Mouse (Mus musculus) hindbrain, embryonic 10.5 days (tissue): ENCODE data around the gene Cdx2. TPM values are rescaled to one million over a fixed set of nuclear protein-coding genes. Genes with fewer than 3 reads are reported as not detected.

Experiments used
- DNase-seq: peaks from one replicate; pipeline ENCODE4 v3.0.0-alpha.2; 2017; ENCODE audit warnings: low spot score
- H3K27ac ChIP-seq: fragments of 300-500 bp; sonication (generic); 2 replicates; pipeline ENCODE4 v1.5.1; 2016; ENCODE audit warnings: mild to moderate bottlenecking, moderate library complexity
- H3K27me3 ChIP-seq: fragments of 300-500 bp; sonication (generic); 2 replicates; pipeline ENCODE4 v1.6.1; 2016; ENCODE audit warnings: mild to moderate bottlenecking; ENCODE audit not compliant: poor library complexity, insufficient read depth, severe bottlenecking
- H3K36me3 ChIP-seq: fragments of 300-500 bp; sonication (generic); 2 replicates; pipeline ENCODE4 v1.6.1; 2016; ENCODE audit warnings: mild to moderate bottlenecking, moderate library complexity
- H3K4me1 ChIP-seq: fragments of 300-500 bp; sonication (generic); replicated peaks from 2 replicates; pipeline ENCODE4 v1.6.1; 2016; ENCODE audit warnings: mild to moderate bottlenecking
- H3K4me3 ChIP-seq: fragments of 300-500 bp; sonication (generic); 2 replicates; pipeline ENCODE4 v1.5.1; 2016; ENCODE audit warnings: mild to moderate bottlenecking, moderate library complexity
- H3K9me3 ChIP-seq: fragments of 300-500 bp; sonication (generic); 2 replicates; pipeline ENCODE4 v1.6.1; 2016; ENCODE audit warnings: mild to moderate bottlenecking, moderate library complexity
- WGBS: fragments of 180-500 bp; shearing (Covaris S2); methylation state at CpG from one replicate; pipeline ENCODE4 v1.1.7; 2016; 5-methylcytosine and 5-hydroxymethylcytosine counted together
- polyA plus RNA-seq: library from polyadenylated mRNA; unstranded; fragments of >200 nt; fragmentation: Nextera tagmentation; extraction: Ambion mirVana; gene quantifications from 2 replicates; pipeline ENCODE4 v1.2.1, GENCODE M21; 2016

Cdx2 gene
- polyA plus RNA-seq, 1 experiment from 2014 or later, result not detected

GRCm38 (mm10) chr5:147300001-147300363, 7.1 kb downstream of the Cdx2 start:
- WGBS, result 2% methylated on average over 4 of the region's 4 CpGs
- H3K4me3 ChIP-seq, result peak overlapping the region; percentile 41

GRCm38 (mm10) chr5:147299255-147300000, 7.6 kb downstream of the Cdx2 start:
- WGBS, result under 1% methylated on average over 41 of the region's 41 CpGs
- peaks cover 100% of the 10 kb centered on the region for H3K27me3 ChIP-seq

More at GRCm38 (mm10) chr5:147300001-147300363, 7.1 kb downstream of the Cdx2 start:
- Histone ChIP-seq H3K27ac (no peak overlapping the region), H3K27me3 (peaks cover 100% of the 10 kb centered on the region), H3K4me1 (peaks cover 26% of the 10 kb centered on the region), H3K9me3 (no peaks in the 10 kb centered on the region), H3K36me3 (no peaks in the 10 kb centered on the region)
- DNase-seq, result no peak

GRCm38 (mm10) chr5:147297249-147297648, 9.8 kb downstream of the Cdx2 start:
- WGBS, result 50% methylated on average over 5 of the region's 5 CpGs
- no peak overlapping the region for H3K4me3 ChIP-seq
- 0 out of 2 replicates have a peak, but pooled peaks cover 2% of the 10 kb centered on the region for H3K9me3 ChIP-seq
- H3K27me3 ChIP-seq, result peaks cover 100% of the 10 kb centered on the region
- H3K4me1 ChIP-seq, result peaks cover 26% of the 10 kb centered on the region
- no peak overlapping the region for H3K27ac ChIP-seq
- no peaks in the 10 kb centered on the region for H3K36me3 ChIP-seq
- no peak for DNase-seq

More at GRCm38 (mm10) chr5:147299255-147300000, 7.6 kb downstream of the Cdx2 start:
- peak; percentile 77 for DNase-seq
- Histone ChIP-seq H3K4me3 (peak overlapping the region; percentile 41), H3K36me3 (no peaks in the 10 kb centered on the region), H3K9me3 (no peaks in the 10 kb centered on the region), H3K27ac (no peak overlapping the region), H3K4me1 (peaks cover 20% of the 10 kb centered on the region)

GRCm38 (mm10) chr5:147294121-147294520, 12.9 kb downstream of the Cdx2 start:
- 0 out of 2 replicates have a peak, but pooled peaks cover 2% of the 10 kb centered on the region for H3K9me3 ChIP-seq
- peaks cover 86% of the 10 kb centered on the region for H3K27me3 ChIP-seq
- H3K4me3 ChIP-seq, result no peak overlapping the region
- peak; percentile 53 for DNase-seq
- no peaks in the 10 kb centered on the region for H3K36me3 ChIP-seq
- H3K4me1 ChIP-seq, result peaks cover 11% of the 10 kb centered on the region; the same call in 1 of the 2 replicates
- H3K27ac ChIP-seq, result no peak overlapping the region
- 11% methylated on average over 20 of the region's 20 CpGs for WGBS

- Histone ChIP-seq H3K36me3 (no peaks in the 10 kb centered on the region), H3K4me1 (peaks cover 8% of the 10 kb centered on the region; the same call in 1 of the 2 replicates), H3K9me3 (0 out of 2 replicates have a peak, but pooled peaks cover 2% of the 10 kb centered on the region), H3K27me3 (peaks cover 78% of the 10 kb centered on the region), H3K27ac (no peak overlapping the region), H3K4me3 (no peak overlapping the region)
- WGBS, result 18% methylated on average over 18 of the region's 18 CpGs
- peak; percentile 89 for DNase-seq
Observed at GRCm38 (mm10) chr5:147293127-147293910, 13.8 kb downstream of the Cdx2 start.

GRCm38 (mm10) chr5:147292506-147293120, 14.5 kb downstream of the Cdx2 start:
- H3K4me1 ChIP-seq, result peaks cover 8% of the 10 kb centered on the region; the same call in 1 of the 2 replicates
- DNase-seq, result no peak
- no peaks in the 10 kb centered on the region for H3K36me3 ChIP-seq
- 0 out of 2 replicates have a peak, but pooled peaks cover 2% of the 10 kb centered on the region for H3K9me3 ChIP-seq
- H3K27me3 ChIP-seq, result peaks cover 74% of the 10 kb centered on the region
- no peak overlapping the region for H3K27ac ChIP-seq
- WGBS, result 48% methylated on average over 13 of the region's 13 CpGs
- H3K4me3 ChIP-seq, result no peak overlapping the region

- Histone ChIP-seq H3K4me1 (peaks cover 8% of the 10 kb centered on the region; the same call in 1 of the 2 replicates), H3K27ac (no peak overlapping the region), H3K36me3 (no peaks in the 10 kb centered on the region), H3K4me3 (no peak overlapping the region), H3K9me3 (0 out of 2 replicates have a peak, but pooled peaks cover 2% of the 10 kb centered on the region), H3K27me3 (peaks cover 71% of the 10 kb centered on the region)
- WGBS, result 35% methylated on average over 16 of the region's 16 CpGs
- no peak for DNase-seq
Observed at GRCm38 (mm10) chr5:147291764-147292505, 15.1 kb downstream of the Cdx2 start.

- no peak overlapping the region for H3K4me3 ChIP-seq
- H3K27me3 ChIP-seq, result peaks cover 61% of the 10 kb centered on the region
- WGBS, result 76% methylated on average over 4 of the region's 4 CpGs
- no peaks in the 10 kb centered on the region for H3K36me3 ChIP-seq
- H3K9me3 ChIP-seq, result no peaks in the 10 kb centered on the region
- H3K27ac ChIP-seq, result no peak overlapping the region
- no peak for DNase-seq
- no peaks in the 10 kb centered on the region for H3K4me1 ChIP-seq
Observed at GRCm38 (mm10) chr5:147284365-147284764, 22.7 kb downstream of the Cdx2 start.

GRCm38 (mm10) chr5:147277547-147277925, 29.5 kb downstream of the Cdx2 start:
- H3K27ac ChIP-seq, result no peak overlapping the region
- H3K27me3 ChIP-seq, result peaks cover 100% of the 10 kb centered on the region
- no peak overlapping the region for H3K4me3 ChIP-seq
- H3K9me3 ChIP-seq, result 0 out of 2 replicates have a peak, but pooled peaks cover 5% of the 10 kb centered on the region
- no peaks in the 10 kb centered on the region for H3K4me1 ChIP-seq
- DNase-seq, result no peak
- WGBS, result 0% methylated on average over 13 of the region's 13 CpGs
- H3K36me3 ChIP-seq, result no peaks in the 10 kb centered on the region

GRCm38 (mm10) chr5:147276701-147277546, 30.1 kb downstream of the Cdx2 start:
- peak; percentile 27 for DNase-seq
- H3K27ac ChIP-seq, result no peak overlapping the region
- no peak overlapping the region for H3K4me3 ChIP-seq

GRCm38 (mm10) chr5:147275761-147276160, 31.3 kb downstream of the Cdx2 start:
- H3K27ac ChIP-seq, result no peak overlapping the region
- WGBS, result 13% methylated on average over 3 of the region's 3 CpGs
- 0 out of 2 replicates have a peak, but pooled peaks cover 5% of the 10 kb centered on the region for H3K9me3 ChIP-seq
- no peaks in the 10 kb centered on the region for H3K36me3 ChIP-seq
- H3K27me3 ChIP-seq, result peaks cover 100% of the 10 kb centered on the region
- no peak for DNase-seq
- no peaks in the 10 kb centered on the region for H3K4me1 ChIP-seq
- H3K4me3 ChIP-seq, result no peak overlapping the region

More at GRCm38 (mm10) chr5:147276701-147277546, 30.1 kb downstream of the Cdx2 start:
- 0 out of 2 replicates have a peak, but pooled peaks cover 5% of the 10 kb centered on the region for H3K9me3 ChIP-seq
- WGBS, result 1% methylated on average over 18 of the region's 18 CpGs
- peaks cover 100% of the 10 kb centered on the region for H3K27me3 ChIP-seq
- H3K36me3 ChIP-seq, result no peaks in the 10 kb centered on the region
- H3K4me1 ChIP-seq, result no peaks in the 10 kb centered on the region
